Mouse (Mus musculus) small intestine, adult 2 months (tissue): ENCODE results near the gene Cd6.

Source experiments
- CTCF ChIP-seq: fragments of 200-500 bp; IDR thresholded peaks from 2 replicates; pipeline ENCODE4 v1.5.1; 2012; ENCODE audit warnings: low read depth, mild to moderate bottlenecking, control low read depth, inconsistent platforms, low read length, moderate library complexity, mixed read lengths; ENCODE audit not compliant: insufficient replicate concordance, insufficient read length; ENCODE audit errors: extremely low read depth
- POLR2A ChIP-seq: fragments of 200-500 bp; IDR thresholded peaks from 2 replicates; pipeline ENCODE4 v1.6.1; 2012; ENCODE audit warnings: low read depth, mild to moderate bottlenecking, control low read depth, inconsistent platforms, low read length, moderate library complexity

DNA sequence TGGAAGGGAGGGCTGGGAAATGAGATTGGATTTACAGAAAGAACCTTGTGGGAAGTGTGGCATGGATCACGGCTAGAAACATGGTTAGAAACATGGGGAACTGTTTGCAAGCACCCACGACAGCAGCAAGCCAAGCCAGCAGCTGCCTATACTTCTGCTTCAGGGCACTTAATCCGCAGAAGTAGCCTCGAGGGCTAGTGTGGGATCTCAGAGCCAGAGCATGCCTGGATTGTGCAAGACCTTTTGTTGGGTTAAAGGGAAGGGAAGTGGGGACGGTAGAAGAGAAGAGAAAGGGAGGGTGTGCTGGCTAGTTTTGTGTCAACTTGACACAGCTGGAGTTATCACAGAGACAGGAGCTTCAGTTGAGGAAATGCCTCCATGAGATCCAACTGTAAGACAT lies 26.1 kb downstream of the Cd6 start:
- no peak for TF ChIP-seq POLR2A
- no peak for TF ChIP-seq CTCF
